Mouse (Mus musculus) ES-Bruce4 (cell line): ENCODE results near the gene Mettl24. TPM values are rescaled to one million over a fixed set of nuclear protein-coding genes. Genes with fewer than 3 reads are reported as not detected.

Experiments
- H3K27ac ChIP-seq: 2 replicates; pipeline ENCODE4 v1.5.1; 2012; ENCODE audit warnings: low read length, inconsistent platforms; ENCODE audit not compliant: insufficient read depth
- H3K27me3 ChIP-seq: 2 replicates; pipeline ENCODE4 v1.6.1; 2012; ENCODE audit warnings: mild to moderate bottlenecking, low read length, inconsistent platforms; ENCODE audit not compliant: control insufficient read depth, poor library complexity, insufficient read depth, severe bottlenecking
- H3K36me3 ChIP-seq: 2 replicates; pipeline ENCODE4 v1.6.1; 2012; ENCODE audit warnings: inconsistent platforms, mild to moderate bottlenecking, low read length, moderate library complexity; ENCODE audit not compliant: control insufficient read depth, poor library complexity, insufficient read depth, severe bottlenecking
- H3K4me1 ChIP-seq: one replicate; pipeline ENCODE4 v1.8.1; 2011; ENCODE audit warnings: low read length; ENCODE audit not compliant: control insufficient read depth, insufficient read depth
- H3K4me3 ChIP-seq: 2 replicates; pipeline ENCODE4 v1.5.1; 2011; ENCODE audit warnings: low read depth, mild to moderate bottlenecking, low read length
- H3K9ac ChIP-seq: 2 replicates; pipeline ENCODE4 v1.6.1; 2012; ENCODE audit warnings: low read depth, mild to moderate bottlenecking, inconsistent platforms; ENCODE audit not compliant: poor library complexity, severe bottlenecking
- H3K9me3 ChIP-seq: replicated peaks from 2 replicates; pipeline ENCODE4 v1.6.1; 2012; ENCODE audit warnings: mild to moderate bottlenecking, low read length, inconsistent platforms; ENCODE audit not compliant: control insufficient read depth, poor library complexity, insufficient read depth, severe bottlenecking
- CTCF ChIP-seq: IDR thresholded peaks from one replicate; pipeline ENCODE4 v1.8.1; 2011; ENCODE audit warnings: low read depth, low read length
- EP300 ChIP-seq: IDR thresholded peaks from 2 replicates; pipeline ENCODE4 v1.6.1; 2011; ENCODE audit warnings: low read depth, low read length; ENCODE audit not compliant: insufficient read depth
- POLR2A ChIP-seq: IDR thresholded peaks from one replicate; pipeline ENCODE4 v1.8.1; 2011; ENCODE audit warnings: low read length; ENCODE audit not compliant: insufficient read depth
- polyA plus RNA-seq: library from polyadenylated mRNA; stranded (reverse); fragments of >200 nt; gene quantifications from 2 replicates; pipeline ENCODE4 v1.2.4, GENCODE M21; 2011; ENCODE audit warnings: low read depth; ENCODE audit not compliant: missing spikeins, insufficient read depth, insufficient read length

Mettl24 gene
- polyA plus RNA-seq, 1 experiment = 0.39 TPM

- Histone ChIP-seq H3K4me1 (no peaks in the 10 kb centered on the region), H3K36me3 (no peaks in the 10 kb centered on the region), H3K9me3 (no peaks in the 10 kb centered on the region), H3K27me3 (no peaks in the 10 kb centered on the region), H3K27ac (peak overlapping the region; percentile 62), H3K9ac (no peak overlapping the region), H3K4me3 (no peak overlapping the region)
- TF ChIP-seq CTCF = no peak
- no peak for TF ChIP-seq POLR2A
- TF ChIP-seq EP300 = peak; percentile 84
Observed at GRCm38 (mm10) chr10:40713018-40713608, 30.0 kb downstream of the Mettl24 start.

GRCm38 (mm10) chr10:40713829-40714228, 30.7 kb downstream of the Mettl24 start:
- no peak overlapping the region for H3K9ac ChIP-seq
- no peak overlapping the region; the same call in 1 of the 2 replicates for H3K27ac ChIP-seq
- H3K9me3 ChIP-seq = no peaks in the 10 kb centered on the region
- H3K36me3 ChIP-seq = no peaks in the 10 kb centered on the region
- TF ChIP-seq EP300 = no peak
- no peak for TF ChIP-seq CTCF
- no peak for TF ChIP-seq POLR2A
- H3K4me1 ChIP-seq = no peaks in the 10 kb centered on the region
- no peaks in the 10 kb centered on the region for H3K27me3 ChIP-seq
- H3K4me3 ChIP-seq = no peak overlapping the region

GRCm38 (mm10) chr10:40715151-40715550, 32.1 kb downstream of the Mettl24 start:
- H3K9me3 ChIP-seq = no peaks in the 10 kb centered on the region
- no peaks in the 10 kb centered on the region for H3K4me1 ChIP-seq
- H3K36me3 ChIP-seq = no peaks in the 10 kb centered on the region
- H3K9ac ChIP-seq = no peak overlapping the region
- no peaks in the 10 kb centered on the region; the same call in 1 of the 2 replicates for H3K27me3 ChIP-seq
- H3K4me3 ChIP-seq = no peak overlapping the region
- TF ChIP-seq EP300 (no peak), POLR2A (no peak), CTCF (no peak)
- no peak overlapping the region for H3K27ac ChIP-seq

GRCm38 (mm10) chr10:40716296-40716695, 33.2 kb downstream of the Mettl24 start:
- Histone ChIP-seq H3K9ac (no peak overlapping the region), H3K4me3 (no peak overlapping the region), H3K27me3 (no peaks in the 10 kb centered on the region; the same call in 1 of the 2 replicates), H3K27ac (no peak overlapping the region), H3K4me1 (no peaks in the 10 kb centered on the region), H3K36me3 (no peaks in the 10 kb centered on the region), H3K9me3 (no peaks in the 10 kb centered on the region)
- TF ChIP-seq POLR2A = no peak
- TF ChIP-seq CTCF = no peak
- no peak for TF ChIP-seq EP300

- Histone ChIP-seq H3K9me3 (no peaks in the 10 kb centered on the region), H3K36me3 (no peaks in the 10 kb centered on the region), H3K4me1 (no peaks in the 10 kb centered on the region), H3K27me3 (no peaks in the 10 kb centered on the region; the same call in 1 of the 2 replicates), H3K4me3 (no peak overlapping the region), H3K27ac (no peak overlapping the region), H3K9ac (no peak overlapping the region)
- TF ChIP-seq POLR2A (no peak), EP300 (no peak), CTCF (no peak)
Observed at GRCm38 (mm10) chr10:40716713-40717112, 33.6 kb downstream of the Mettl24 start.

GRCm38 (mm10) chr10:40718362-40718761, 35.3 kb downstream of the Mettl24 start:
- no peak for TF ChIP-seq CTCF
- TF ChIP-seq POLR2A = no peak
- no peak for TF ChIP-seq EP300
- no peaks in the 10 kb centered on the region; the same call in 1 of the 2 replicates for H3K27me3 ChIP-seq
- no peaks in the 10 kb centered on the region for H3K36me3 ChIP-seq
- H3K27ac ChIP-seq = no peak overlapping the region
- H3K4me1 ChIP-seq = no peaks in the 10 kb centered on the region
- no peaks in the 10 kb centered on the region for H3K9me3 ChIP-seq
- no peak overlapping the region for H3K9ac ChIP-seq
- H3K4me3 ChIP-seq = no peak overlapping the region
